Comparison of ENCODE assay signal across 8 mouse cellular contexts in genomic region chr12:80998528-80999221, GRCm38 (mm10). TPM values are rescaled to one million over a fixed set of nuclear protein-coding genes. Genes with fewer than 3 reads are reported as not detected.
DNase-seq lines count a peak whose midpoint lies in the region; ATAC-seq and TF ChIP-seq lines count a peak whose summit lies in the region.

No protein-coding gene starts in this region.

- 1% methylated on average over 33 of the region's 33 CpGs for WGBS in forebrain, embryonic 13.5 days
- 15% methylated on average over 33 of the region's 33 CpGs for WGBS in liver, embryonic 16.5 days (ENCODE audit: insufficient replicate concordance)
- 24% methylated on average over 33 of the region's 33 CpGs for WGBS in thymus, adult 2 months

- H3K4me3 ChIP-seq in forebrain, embryonic 13.5 days: peak overlapping the region; percentile 27
- peak overlapping the region; percentile 9; the same call in 1 of the 2 replicates for H3K4me3 ChIP-seq in liver, embryonic 16.5 days (ENCODE audit: low read depth, low read length)
- H3K4me3 ChIP-seq in thymus, adult 2 months (ENCODE audit: control insufficient read depth, insufficient read depth, low read length): no peak overlapping the region

- no peak for TF ChIP-seq POLR2A in thymus, adult 2 months (IDR thresholded peaks at IDR 0.05; ENCODE audit: control insufficient read depth, extremely low read depth, insufficient read depth, low read length, poor library complexity)

- H3K9me3 ChIP-seq in forebrain, embryonic 13.5 days (replicated peaks): no peaks in the 10 kb centered on the region
- H3K9me3 ChIP-seq in liver, embryonic 16.5 days (replicated peaks; ENCODE audit: control insufficient read depth, low read length): no peaks in the 10 kb centered on the region

- 0 out of 2 replicates have a peak overlapping the region, but pooled peaks have one; percentile 27 for H3K9ac ChIP-seq in forebrain, embryonic 13.5 days
- no peak overlapping the region for H3K9ac ChIP-seq in liver, embryonic 16.5 days (ENCODE audit: low read depth, low read length)

- peak overlapping the region; percentile 48 for H3K27ac ChIP-seq in forebrain, embryonic 13.5 days
- H3K27ac ChIP-seq in liver, embryonic 16.5 days (ENCODE audit: low read length): no peak overlapping the region
- no peak overlapping the region for H3K27ac ChIP-seq in thymus, adult 2 months (ENCODE audit: control insufficient read depth, insufficient read depth, low read length)

- H3K4me2 ChIP-seq in forebrain, embryonic 13.5 days: peak overlapping the region; percentile 52
- peak overlapping the region; percentile 38 for H3K4me2 ChIP-seq in liver, embryonic 16.5 days (ENCODE audit: low read depth, low read length)

- DNase-seq in right cerebral cortex, postnatal 4 days: peak; percentile 9
- DNase-seq in right cerebral cortex, adult 18-20 months: no peak
- peak; percentile 33 for DNase-seq in thymus, adult 2 months
- no peak for DNase-seq in c-Kit-positive CD71-positive TER-119-positive erythroid progenitor cells, embryonic 14.5 days (ENCODE audit: low spot score)
- no peak for DNase-seq in frontal cortex, postnatal 25 days (ENCODE audit: low spot score in 2 of 2)
- no peak for DNase-seq in cerebellum, adult 18-20 months

- no peak for TF ChIP-seq CTCF in thymus, adult 2 months (IDR thresholded peaks at IDR 0.05; ENCODE audit: borderline replicate concordance, control insufficient read depth, extremely low read depth, insufficient read depth, low read length, poor library complexity)

- peaks cover 34% of the 10 kb centered on the region for H3K27me3 ChIP-seq in forebrain, embryonic 13.5 days
- H3K27me3 ChIP-seq in liver, embryonic 16.5 days (ENCODE audit: control insufficient read depth, insufficient read depth, low read depth, low read length): no peaks in the 10 kb centered on the region
- no peaks in the 10 kb centered on the region for H3K27me3 ChIP-seq in thymus, adult 2 months (ENCODE audit: control insufficient read depth, insufficient read depth, low read length)

- no peaks in the 10 kb centered on the region for H3K36me3 ChIP-seq in forebrain, embryonic 13.5 days (ENCODE audit: poor library complexity, severe bottlenecking)
- no peaks in the 10 kb centered on the region for H3K36me3 ChIP-seq in liver, embryonic 16.5 days (ENCODE audit: control insufficient read depth, insufficient read depth)
- no peaks in the 10 kb centered on the region for H3K36me3 ChIP-seq in thymus, adult 2 months (ENCODE audit: control insufficient read depth, insufficient read depth, low read length)

- peaks cover 27% of the 10 kb centered on the region for H3K4me1 ChIP-seq in forebrain, embryonic 13.5 days
- no peaks in the 10 kb centered on the region; the same call in 1 of the 2 replicates for H3K4me1 ChIP-seq in liver, embryonic 16.5 days (ENCODE audit: control insufficient read depth, low read depth, low read length)
- peaks cover 29% of the 10 kb centered on the region for H3K4me1 ChIP-seq in thymus, adult 2 months (replicated peaks; ENCODE audit: control insufficient read depth, insufficient read depth, low read length)

- ATAC-seq in forebrain, embryonic 13.5 days: peak; percentile 41
- ATAC-seq in liver, embryonic 16.5 days (ENCODE audit: low read depth): no peak

RNA-seq across cellular contexts. Expression of gene Smoc1, which starts 27.9 kb away (rescaled TPM):
- 6.4 and 7.3 TPM in 2 replicates for polyA plus RNA-seq in forebrain, embryonic 13.5 days (2015; fragmentation: Nextera tagmentation; extraction: Ambion mirVana)
- polyA plus RNA-seq in liver, embryonic 16.5 days (2015; fragmentation: Nextera tagmentation; extraction: Ambion mirVana): 14.2 and 15.9 TPM in 2 replicates
- 41.7 and 46.1 TPM in 2 replicates for polyA plus RNA-seq in thymus, adult 2 months (2012; rRNA removed)

RNA-seq across cellular contexts. Expression of gene Slc10a1, which starts 30.2 kb away (rescaled TPM):
- 0.54 and 0.62 TPM in 2 replicates for polyA plus RNA-seq in forebrain, embryonic 13.5 days (2015; fragmentation: Nextera tagmentation; extraction: Ambion mirVana)
- 27.0 and 39.5 TPM in 2 replicates for polyA plus RNA-seq in liver, embryonic 16.5 days (2015; fragmentation: Nextera tagmentation; extraction: Ambion mirVana)
- polyA plus RNA-seq in thymus, adult 2 months (2012; rRNA removed): 0.07 and 1.9 TPM in 2 replicates

RNA-seq across cellular contexts. Expression of gene Srsf5, which starts 53.4 kb away (rescaled TPM):
- polyA plus RNA-seq in forebrain, embryonic 13.5 days (2015; fragmentation: Nextera tagmentation; extraction: Ambion mirVana): 528 and 549 TPM in 2 replicates
- 273 and 294 TPM in 2 replicates for polyA plus RNA-seq in liver, embryonic 16.5 days (2015; fragmentation: Nextera tagmentation; extraction: Ambion mirVana)
- polyA plus RNA-seq in thymus, adult 2 months (2012; rRNA removed): 511 and 515 TPM in 2 replicates

Comparison
In these comparisons a context has a peak if more than half of its experiments do, and no peak if none do; other contexts are left out.
1. DNase-seq: peak in right cerebral cortex, postnatal 4 days (single experiment) and thymus, adult 2 months (single experiment); none in right cerebral cortex, adult 18-20 months (single experiment), c-Kit-positive CD71-positive TER-119-positive erythroid progenitor cells, embryonic 14.5 days (single experiment), frontal cortex, postnatal 25 days (0 of 2) and cerebellum, adult 18-20 months (0 of 2).